Mouse (Mus musculus) spleen, adult 2 months (tissue): ENCODE data around the gene Cenpa.

Experiments
- CTCF ChIP-seq: fragments of 200-500 bp; IDR thresholded peaks from 2 replicates; pipeline ENCODE4 v1.5.1; 2011; ENCODE audit warnings: mild to moderate bottlenecking, inconsistent platforms; ENCODE audit not compliant: insufficient read depth, insufficient read length, insufficient replicate concordance; ENCODE audit errors: extremely low read depth
- POLR2A ChIP-seq: fragments of 200-500 bp; IDR thresholded peaks from 2 replicates; pipeline ENCODE4 v1.6.1; 2011; ENCODE audit warnings: low read depth, low read length, inconsistent platforms

- no peak for TF ChIP-seq POLR2A
- TF ChIP-seq CTCF, result no peak
Measured at GRCm38 (mm10) chr5:30716311-30716710, 49.7 kb downstream of the Cenpa start.
